Mouse (Mus musculus) thymus, postnatal 4 days (tissue): Measurements from ENCODE around the gene Smg6.

ENCODE experiments used
- DNase-seq: peaks from one replicate; pipeline ENCODE4 v3.0.0; 2021

Gene Smg6

DNA sequence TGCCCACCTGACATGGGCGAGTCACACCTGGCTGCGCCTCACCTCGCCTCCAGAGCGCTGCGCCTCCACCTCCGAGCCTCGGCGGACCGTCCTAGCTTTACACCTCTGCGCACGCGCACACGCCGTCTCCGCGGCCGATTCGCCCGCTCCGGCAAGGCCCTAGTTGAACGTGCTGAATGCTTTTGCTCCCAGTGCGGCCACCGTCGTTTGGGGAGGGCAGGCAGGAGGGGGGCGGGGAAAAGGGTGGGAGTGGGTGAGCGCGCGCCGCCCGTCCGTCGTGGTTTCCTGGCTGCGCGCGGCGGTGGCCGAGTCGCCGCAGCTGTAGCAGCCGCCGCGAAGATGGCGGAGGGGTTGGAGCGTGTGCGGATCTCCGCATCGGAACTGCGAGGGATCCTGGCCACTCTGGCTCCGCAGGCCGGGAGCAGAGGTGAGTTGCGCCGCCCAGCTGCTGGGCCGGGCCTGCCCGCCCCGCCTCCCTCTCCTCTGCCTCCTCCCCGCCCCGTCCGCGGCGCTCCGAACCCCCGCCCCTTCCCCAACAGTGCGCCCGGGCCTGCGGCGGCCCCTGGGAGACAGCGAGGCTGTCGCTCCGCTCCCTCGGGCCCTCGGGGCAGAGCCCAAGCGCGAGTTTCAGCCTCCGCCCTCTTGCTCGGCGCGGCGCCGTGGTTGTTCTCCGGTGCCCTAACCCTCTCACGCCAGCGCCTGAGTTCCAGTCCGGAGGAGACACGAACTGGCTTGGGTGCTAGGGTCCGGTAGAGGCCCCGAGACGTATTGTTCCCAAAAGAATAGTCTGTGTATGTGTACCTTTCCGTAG lies at the start of gene Smg6, which contains the start of gene Srr:
Gene Smg6 (plus strand): TSS at position 247 of the 811 bp plus-strand sequence.
Gene Srr (minus strand): TSS at position 372 of the 811 bp plus-strand sequence.
- DNase-seq, result peak; percentile 96

DNA sequence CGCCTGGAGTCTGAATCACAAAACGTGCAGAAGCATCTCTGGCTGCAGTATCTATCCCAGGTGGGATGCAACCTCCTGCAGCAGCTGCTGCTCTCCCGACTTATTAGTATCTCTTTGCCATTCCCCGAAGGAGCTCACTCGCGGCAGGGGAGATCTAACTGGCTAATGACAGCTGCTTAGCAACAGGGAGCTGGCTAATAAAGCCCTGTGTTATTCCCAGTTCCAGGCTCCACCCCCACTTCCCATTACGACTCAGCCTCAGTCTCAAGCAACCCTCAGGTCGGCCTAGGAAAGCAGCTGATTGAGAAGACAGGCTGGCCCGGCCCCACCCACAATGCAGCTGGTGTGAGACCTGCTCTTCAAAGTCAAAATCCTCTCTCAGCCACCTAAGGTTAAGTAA lies 48.8 kb upstream of the Smg6 start:
- peak; percentile 52 for DNase-seq

DNA sequence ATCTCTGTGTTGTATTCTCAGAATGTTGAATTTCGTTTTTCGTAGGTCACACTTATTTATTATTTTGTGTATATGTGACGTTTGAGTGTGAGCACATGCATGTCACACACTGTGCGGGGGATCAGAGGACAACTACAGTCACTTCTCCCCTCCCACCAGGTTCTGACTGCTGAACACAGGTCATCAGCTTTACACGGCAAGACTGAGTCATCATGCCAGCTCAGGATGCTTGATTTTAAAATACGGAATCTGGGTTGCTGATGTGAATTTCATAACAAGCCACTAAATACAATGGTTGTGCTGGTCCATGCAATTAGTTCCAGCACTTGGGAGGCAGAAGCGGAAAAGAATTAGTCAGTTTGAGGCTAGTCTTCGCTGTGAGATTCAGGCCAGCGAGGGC lies 44.6 kb upstream of the Smg6 start:
- DNase-seq, result no peak

DNA sequence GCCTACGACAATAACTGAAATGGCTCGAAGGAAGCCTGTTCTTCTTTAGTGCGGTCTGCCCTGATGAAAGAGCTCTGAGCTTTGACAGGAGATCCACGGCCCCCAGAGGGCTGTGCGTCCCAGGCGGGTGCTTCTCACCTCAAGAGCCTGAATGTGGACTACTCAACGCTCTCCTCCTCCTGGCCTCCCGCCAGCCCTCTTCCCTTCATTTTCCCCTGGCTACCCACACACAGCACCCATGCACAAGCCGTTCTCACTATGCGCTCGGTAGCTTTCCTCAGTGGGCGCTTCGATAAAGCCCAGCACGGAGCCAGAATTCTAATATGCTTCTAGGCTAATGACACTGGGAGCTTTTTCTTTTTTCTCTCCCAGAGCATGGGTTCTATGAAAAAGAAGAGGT lies 43.6 kb upstream of the Smg6 start:
- DNase-seq, result no peak

DNA sequence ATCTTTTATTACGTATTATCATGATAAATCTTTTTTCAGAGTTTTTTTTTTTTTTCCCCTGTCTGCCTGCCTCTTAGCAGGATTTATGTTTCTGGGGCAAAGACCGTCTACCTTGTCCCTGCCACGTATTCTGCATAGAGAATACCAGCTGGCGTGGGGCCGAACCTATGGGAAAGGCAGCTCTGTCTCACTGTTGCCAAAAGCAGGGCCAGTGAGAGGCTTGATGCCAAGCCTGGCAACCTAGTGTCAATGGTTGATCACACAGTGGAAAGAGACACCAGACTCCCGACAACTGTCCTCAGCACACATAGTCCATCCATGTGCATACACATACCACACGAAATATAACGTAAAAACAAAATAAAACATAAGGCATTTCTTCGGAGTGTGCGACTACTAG lies 42.5 kb upstream of the Smg6 start:
- DNase-seq, result no peak

DNA sequence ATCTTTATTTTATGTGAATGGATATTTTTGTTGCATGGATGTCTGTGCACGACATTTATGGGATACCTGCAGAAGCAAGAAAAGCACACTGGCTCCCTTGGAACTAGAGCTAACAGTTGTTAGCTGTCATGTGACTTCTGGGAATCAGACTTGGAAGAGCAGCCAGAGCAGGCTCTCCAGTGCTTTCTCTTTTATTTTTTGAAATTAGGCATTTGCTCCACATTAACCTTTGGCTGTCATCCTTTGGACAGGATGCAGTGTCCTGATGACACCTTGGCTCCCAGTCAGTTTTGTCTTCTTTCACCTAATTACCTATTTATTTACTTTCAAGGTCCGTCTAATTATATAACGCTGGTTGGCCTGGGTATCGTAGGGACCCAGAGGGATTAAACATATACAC lies 31.0 kb upstream of the Smg6 start:
- DNase-seq, result no peak

DNA sequence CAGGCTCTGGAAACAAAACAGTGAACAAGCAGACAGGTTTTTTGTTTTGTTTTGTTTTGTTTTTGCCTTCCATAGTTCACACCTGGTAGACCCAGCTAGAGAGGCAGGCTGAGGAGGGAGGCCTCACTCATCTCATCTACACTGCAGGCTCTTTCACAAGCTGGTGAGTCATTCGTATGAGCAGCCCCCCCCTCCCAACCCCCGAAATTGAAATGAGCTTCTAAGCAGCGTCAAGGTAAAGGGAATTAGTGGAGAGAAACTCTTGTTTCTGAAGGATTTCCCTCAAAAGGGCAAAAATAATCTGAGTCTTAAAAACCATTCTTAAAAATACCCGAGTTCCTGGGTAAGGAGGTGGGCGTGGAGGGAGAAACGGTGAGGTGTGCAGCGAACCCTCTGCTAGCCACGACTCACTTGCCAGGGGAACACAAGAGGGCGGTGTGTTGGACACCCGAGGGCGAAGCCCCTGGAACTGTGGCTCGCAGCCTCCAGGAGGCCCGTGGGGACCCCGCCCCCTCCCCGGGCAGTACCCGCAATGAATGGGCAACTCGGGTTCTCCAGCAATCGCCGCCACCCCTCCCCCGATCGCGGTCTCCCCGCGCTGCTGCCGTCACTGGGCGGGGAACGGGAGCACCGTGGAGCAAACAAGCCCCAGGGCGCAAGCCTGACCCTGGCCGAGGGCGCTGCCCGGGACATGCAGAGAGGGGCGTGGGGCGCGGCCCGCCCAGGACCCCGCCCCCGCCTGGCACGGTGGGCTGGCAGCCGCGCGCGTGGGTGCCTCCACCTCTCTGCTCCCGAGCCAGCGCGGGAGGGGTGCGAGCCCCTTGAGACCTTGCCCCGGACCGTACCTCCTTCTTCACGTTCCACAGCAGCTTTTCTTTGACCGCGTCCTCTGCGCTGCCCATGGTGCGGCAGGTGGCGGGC lies 29.4 kb upstream of the Smg6 start:
- DNase-seq, result peak; percentile 75

DNA sequence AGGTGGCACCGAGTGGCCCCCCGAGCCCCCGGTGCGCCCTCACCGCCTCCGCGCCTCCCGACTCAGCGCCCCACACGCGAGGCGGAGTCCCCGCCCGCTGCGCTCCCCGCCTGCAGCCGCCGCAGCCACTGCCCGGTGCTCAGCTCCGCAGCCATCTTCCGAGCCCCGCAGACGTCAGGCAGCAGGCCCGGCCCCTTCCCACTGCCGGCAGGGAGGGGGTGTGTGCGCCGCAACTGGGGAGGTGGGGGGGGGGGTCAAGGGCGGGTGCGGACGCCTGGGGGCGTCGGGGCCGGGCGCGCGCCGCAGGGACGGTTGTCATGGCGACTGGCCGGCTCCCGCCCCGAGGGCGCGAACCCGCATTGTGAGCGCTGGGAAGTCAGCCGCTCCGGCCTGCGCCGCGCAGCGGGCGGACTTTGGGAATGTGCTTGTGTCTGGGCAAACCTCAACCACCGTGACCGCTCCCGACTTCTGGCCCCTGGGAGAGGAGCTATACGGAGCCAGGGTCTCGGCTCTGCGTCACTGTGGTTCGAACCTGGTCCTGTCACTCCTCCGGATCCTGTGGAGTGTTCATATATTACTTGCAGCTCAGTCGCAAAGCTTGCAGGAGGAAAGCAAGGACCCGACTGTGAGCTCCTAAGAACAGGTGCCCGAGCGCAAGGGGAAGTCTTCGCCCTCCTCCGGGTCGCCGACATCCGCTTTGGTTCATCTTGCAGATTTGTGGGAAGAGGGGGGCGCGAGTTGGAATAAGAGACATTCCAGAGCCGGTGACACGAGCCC lies 28.5 kb upstream of the Smg6 start, which contains the start of gene Sgsm2:
Gene Sgsm2 (minus strand): TSS at position 160 of the 777 bp plus-strand sequence.
- peak; percentile 69 for DNase-seq

DNA sequence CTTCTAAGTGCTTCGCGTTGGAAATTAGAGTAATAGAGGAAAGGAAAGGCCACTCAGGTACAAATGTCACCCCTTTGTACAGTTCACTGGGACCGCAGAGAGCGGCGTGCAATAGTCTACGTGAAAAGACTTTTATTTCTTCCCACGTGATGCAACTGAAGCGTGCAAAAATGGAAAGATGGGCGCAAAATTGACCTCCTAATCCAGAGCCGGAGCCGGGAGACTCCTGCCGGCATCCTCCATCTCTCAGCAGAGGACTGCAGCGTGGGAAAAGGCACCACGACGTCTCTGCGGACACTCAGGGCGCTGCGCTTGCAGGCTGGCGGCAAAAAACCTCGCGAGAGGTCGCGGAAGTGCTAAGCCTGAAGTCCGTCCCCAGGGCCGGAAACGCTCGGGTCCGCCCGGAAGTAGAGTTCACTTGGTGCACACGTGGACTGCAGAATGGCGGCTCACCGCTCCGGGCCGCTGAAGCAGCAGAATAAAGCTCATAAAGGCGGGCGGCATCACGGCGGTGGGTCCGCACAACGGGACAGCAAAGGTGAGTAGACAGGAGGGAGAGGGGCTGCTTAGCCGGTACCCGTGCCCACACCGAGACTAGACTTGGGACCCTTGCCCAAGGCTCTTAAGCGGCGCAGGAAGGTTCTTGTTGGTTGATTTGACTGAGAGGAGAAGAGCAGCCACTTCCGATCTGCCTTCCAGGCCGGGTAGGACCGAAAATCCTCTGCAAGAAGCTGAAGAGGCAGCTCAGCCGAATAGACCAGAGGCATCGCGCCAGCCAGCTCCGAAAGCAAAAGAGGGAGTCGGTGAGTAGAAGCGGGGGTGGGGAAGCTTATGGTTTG lies 27.7 kb upstream of the Smg6 start, which contains the start of gene Tsr1:
Gene Tsr1 (plus strand): TSS at position 394 of the 839 bp plus-strand sequence.
- peak; percentile 89 for DNase-seq

DNA sequence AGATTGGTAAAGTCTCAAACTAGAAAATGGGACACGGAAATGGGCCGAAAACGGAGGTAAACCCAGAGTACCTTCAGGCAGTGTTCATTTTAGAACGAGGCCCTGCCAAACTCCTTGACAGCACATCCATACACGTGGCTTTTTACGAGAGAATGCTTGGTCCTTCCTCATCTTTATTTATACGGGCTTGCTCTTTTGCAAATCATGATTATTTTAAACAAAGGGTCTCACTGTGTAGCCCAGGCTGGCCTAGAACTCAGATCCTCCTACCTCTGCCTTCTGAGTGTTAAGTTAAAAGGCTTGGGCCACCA lies 27.2 kb upstream of the Smg6 start:
- no peak for DNase-seq

DNA sequence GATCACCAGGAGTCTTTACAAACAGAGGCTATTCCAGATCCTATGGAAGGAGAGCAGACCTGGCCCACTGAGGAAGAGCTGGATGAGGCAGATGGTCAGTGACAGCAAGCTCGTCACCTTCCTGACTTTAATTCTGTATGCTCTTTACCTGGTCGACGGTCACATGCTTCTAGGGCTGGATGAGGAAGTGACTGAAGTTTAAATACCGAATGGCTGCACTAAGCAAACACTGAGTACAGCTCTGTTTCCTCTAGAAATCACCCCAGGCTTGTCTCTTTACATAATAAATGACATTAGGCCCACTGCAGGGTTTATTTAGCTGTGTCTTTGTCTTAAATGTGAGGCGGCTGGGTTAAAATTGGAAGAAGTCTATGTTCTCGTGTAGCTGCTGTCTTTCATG lies 24.1 kb upstream of the Smg6 start:
- DNase-seq, result no peak

DNA sequence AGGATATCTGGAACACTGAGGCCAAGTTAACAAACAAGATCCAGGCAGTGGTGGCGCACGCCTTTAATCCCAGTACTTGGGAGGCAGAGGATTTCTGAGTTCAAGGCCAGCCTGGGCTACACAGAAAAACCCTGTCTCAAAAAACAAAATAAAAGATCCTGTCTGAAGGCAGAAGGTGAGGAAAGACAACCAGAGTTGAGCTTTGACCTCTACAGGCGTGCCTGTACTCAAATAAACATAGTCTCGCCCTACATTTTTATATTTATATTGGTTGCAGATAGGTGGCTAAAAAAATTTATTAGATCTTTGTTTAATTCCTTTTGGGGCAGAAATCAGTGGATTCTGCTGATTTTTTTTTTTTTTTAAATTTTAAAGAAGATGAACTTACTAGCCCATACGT lies 23.2 kb upstream of the Smg6 start:
- no peak for DNase-seq

DNA sequence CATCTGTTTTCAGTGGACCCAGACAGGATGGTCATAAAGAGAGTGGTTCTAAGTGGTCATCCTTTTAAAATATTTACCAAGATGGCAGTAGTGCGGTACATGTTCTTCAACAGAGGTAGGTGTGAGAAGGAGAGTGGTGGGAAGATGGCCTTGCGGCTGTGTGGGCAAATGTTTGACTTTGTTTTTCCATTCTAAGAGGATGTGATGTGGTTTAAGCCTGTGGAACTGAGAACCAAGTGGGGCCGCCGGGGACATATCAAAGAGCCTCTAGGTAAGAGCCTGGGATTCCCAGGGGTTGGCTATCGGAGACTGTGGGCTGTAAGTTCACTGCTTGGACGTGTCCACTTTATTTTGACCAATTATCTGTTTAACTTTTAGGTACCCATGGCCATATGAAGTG lies 17.8 kb upstream of the Smg6 start:
- DNase-seq, result no peak

DNA sequence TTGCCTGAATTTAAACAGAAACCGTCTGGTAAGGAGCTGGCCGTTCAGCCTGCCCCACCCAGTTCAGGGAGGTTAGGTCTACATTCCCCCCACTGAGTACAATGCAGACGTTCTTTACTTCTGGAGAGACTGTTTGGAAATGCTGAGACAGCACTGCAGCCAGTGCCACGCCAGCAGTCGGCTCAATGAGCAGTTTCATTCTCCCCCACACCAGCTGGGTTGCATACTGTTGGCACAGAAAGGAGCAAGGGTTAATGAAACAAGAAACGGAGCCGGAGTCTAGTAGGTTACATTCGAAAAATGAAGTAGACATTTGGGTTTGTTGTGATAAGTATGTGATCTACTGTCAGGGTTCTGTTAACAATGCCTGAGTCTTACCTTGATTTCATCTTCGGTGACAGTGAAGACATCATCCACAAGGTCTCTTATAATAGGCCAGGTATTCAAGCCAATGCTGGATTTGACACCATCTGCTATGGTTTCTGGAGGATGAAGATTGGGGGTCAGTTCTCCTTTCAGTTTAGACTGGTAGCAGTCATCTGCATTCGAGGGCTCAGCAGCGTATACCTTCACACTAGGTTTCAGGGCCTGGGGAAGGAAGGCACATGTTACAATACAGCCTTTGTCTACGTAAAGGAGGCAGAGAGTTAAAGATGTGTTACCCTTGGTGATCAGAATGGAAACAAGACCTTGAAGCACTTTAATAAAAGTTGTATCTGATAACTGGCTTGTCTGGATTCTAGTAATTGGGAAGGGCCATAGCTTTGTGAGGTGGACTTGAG lies 16.8 kb upstream of the Smg6 start:
- DNase-seq, result no peak

DNA sequence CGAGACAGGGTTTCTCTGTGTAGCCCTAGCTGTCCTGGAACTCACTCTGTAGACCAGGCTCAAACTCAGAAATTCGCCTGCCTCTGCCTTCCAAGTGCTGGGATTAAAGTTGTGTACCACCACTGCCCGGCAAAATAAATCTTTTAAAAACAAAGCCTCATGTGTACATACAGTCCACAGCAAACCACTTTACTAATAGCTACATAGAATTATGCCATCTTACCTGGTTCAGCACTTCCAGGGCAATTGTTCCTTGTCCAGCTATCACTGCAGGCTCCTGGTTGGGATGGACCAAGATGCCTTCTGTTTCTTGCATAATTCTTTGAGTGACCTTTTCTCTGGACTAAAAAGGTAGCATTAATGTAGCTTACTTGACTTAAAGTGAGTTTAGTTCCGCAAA lies 15.6 kb upstream of the Smg6 start:
- DNase-seq, result no peak

DNA sequence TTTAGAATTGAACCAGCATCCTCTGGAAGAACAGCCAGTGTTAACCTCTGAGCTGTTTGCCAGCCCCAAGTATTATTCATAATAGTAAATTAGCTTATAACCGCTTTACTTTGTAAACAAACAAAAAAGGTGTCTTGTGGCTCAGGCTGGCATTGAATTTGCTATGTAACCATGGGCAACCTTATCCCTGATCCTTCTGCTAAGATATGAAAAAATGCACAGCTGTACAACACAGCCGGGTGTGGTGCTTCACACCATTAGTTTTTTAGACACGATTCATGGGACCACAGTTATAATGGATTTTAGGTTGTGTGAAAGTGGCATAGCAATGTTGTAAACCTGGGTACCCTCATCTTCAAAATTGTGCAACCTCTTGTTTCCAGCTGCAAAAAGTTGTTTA lies 13.1 kb upstream of the Smg6 start:
- DNase-seq, result no peak

DNA sequence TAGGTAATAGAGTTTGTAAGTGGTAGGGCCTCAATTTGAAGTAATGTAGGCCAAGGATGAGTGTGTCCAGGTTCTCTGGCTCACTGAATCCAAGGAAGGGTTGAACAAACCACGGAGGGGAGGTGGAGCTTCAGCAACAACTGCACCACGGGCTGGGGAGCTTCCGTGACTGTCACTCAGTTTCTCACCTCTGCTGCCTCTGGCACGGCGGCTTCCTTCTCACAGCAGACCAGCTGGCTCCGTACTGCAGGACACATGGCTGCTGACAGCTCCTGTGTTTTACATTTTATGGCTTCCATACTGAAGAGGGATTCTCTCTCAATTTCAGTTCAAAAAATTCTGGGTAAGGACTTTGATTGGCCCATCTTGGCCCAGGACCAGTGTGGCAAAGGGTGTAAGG lies 6.4 kb upstream of the Smg6 start:
- no peak for DNase-seq

DNA sequence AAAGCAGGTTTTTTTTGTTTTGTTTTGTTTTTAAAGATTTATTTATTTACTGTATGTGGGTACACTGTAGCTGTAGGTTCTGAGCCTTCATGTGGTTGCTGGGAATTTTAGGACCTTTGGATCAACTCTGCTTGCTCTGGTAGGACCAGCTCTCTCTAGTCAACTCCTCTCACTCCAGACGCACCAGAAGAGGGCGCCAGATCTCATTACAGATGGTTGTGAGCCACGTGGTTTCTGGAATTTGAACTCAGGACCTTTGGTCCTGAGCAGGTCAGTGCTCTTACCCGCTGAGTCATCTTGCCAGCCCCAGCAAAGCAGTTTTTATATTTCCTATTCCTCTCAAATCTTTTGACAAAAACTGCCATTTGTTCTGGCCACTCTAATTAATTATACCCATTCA lies 1.5 kb upstream of the Smg6 start:
- DNase-seq, result peak; percentile 70

DNA sequence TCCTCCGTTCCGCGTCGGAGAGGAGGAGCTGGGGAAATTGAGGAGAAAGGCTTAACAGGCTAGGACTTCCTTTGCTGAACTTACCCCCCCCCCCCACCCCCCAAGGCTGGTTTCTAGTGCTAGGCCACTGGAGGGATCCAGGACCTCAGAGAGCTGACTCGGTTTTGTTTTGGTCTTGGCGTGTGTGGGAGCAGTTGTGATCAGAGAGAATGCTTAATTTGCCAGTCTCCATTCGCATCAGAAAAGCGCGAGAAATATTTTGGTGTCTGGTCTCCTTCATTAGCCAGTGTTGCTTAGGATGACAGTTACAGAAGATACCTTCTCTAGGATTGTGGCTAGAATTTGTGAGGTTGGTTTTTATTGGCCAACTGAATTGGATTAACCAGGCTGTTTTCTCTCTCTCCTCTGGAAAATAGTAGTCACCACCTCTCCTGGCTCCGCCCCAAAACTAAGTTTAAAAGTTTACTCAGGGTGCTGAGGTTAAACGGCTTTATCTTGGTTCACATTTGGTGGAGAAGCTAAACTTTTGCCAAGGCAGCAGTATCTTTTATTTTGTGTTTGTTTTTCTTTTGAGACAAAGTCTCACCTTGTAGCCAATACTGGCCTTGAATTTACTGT lies 874 bp downstream of the Smg6 start:
- DNase-seq, result peak; percentile 13

DNA sequence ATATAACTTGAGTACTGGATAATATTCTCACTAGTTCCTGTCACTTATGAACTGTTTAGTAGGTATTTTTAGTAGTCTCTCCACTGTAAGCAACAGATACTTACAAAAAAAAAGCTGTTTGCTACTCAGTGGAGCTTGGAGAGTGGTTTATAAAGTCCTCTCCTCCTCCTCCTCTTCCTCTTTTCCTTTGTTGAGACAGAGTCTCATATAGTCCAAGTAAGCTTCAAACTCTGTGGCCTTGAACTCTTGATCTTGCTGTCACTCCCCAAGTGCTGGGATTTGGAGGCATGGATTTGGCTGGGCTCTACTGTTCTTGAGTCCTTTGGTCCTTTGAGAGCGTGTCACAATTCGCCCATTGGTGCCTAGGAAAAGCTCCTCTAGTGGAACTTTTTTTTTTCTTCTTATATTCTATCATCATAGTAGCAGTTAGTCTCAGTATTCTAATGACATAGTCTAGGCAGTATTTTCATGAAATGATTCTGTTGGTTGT lies 1.7 kb downstream of the Smg6 start:
- no peak for DNase-seq

DNA sequence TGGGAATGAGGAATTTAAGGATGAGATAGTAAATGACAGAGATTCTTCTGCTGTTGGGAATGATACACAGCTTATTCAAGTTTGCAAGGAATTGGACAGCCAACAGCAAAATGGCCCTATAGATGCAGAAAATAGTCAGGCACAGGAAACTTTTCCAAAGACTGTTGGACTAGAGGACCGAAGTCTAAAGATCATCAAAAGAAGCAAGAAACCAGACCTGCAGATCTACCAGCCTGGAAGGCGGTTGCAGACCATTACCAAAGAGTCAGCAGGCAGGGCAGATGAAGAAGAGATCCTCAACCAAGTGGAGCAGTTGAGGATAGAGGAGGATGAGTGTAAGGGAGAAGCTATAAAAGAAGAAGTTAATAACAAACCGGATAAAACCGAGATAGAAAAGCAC lies 3.5 kb downstream of the Smg6 start:
- DNase-seq, result no peak
